31 mouse cellular contexts compared by ENCODE assay signal in genomic region chr11:75224835-75225234, GRCm38 (mm10). TPM values are rescaled to one million over a fixed set of nuclear protein-coding genes. Genes with fewer than 3 reads are reported as not detected.
"Had no signal": no experiment of that assay in that cellular context is flagged by ENCODE, and none has a peak within 500 bp of the region (broad histone marks: within the 10 kb centered on the region; RNA-seq: fewer than 3 reads in every experiment).

No protein-coding gene starts in this region.

- H3K9ac ChIP-seq: limb, embryonic 12.5 days; limb, embryonic 13.5 days; limb, embryonic 15.5 days; liver, embryonic 12.5 days; liver, embryonic 13.5 days; liver, embryonic 14.5 days; liver, embryonic 15.5 days; liver, postnatal 0 days; lung, embryonic 14.5 days; lung, embryonic 15.5 days; midbrain, embryonic 12.5 days; midbrain, embryonic 13.5 days; midbrain, embryonic 15.5 days; neural tube, embryonic 12.5 days had no signal

- H3K4me2 ChIP-seq: limb, embryonic 12.5 days; limb, embryonic 13.5 days; limb, embryonic 15.5 days; liver, embryonic 11.5 days; liver, embryonic 12.5 days; liver, embryonic 13.5 days; liver, embryonic 15.5 days; lung, embryonic 14.5 days; lung, embryonic 15.5 days; midbrain, embryonic 12.5 days; midbrain, embryonic 13.5 days; midbrain, embryonic 15.5 days; neural tube, embryonic 12.5 days had no signal

- H3K4me1 ChIP-seq: limb, embryonic 13.5 days; limb, embryonic 15.5 days; neural tube, embryonic 12.5 days had no signal

- H3K9me3 ChIP-seq: limb, embryonic 10.5 days; limb, embryonic 12.5 days; limb, embryonic 13.5 days; limb, embryonic 15.5 days; liver, embryonic 12.5 days; liver, embryonic 13.5 days; liver, embryonic 15.5 days; lung, embryonic 15.5 days; midbrain, embryonic 10.5 days; midbrain, embryonic 12.5 days; midbrain, embryonic 13.5 days; midbrain, embryonic 15.5 days; neural tube, embryonic 12.5 days had no signal

- H3K36me3 ChIP-seq: limb, embryonic 10.5 days; limb, embryonic 12.5 days; limb, embryonic 13.5 days; limb, embryonic 15.5 days; liver, embryonic 12.5 days; liver, embryonic 13.5 days; liver, embryonic 15.5 days; lung, embryonic 15.5 days; midbrain, embryonic 10.5 days; midbrain, embryonic 12.5 days; midbrain, embryonic 13.5 days; midbrain, embryonic 15.5 days; neural tube, embryonic 12.5 days had no signal

- H3K4me3 ChIP-seq: left cerebral cortex, adult 2 months; limb, embryonic 10.5 days; limb, embryonic 12.5 days; limb, embryonic 13.5 days; limb, embryonic 15.5 days; liver, embryonic 12.5 days; liver, embryonic 13.5 days; liver, embryonic 15.5 days; lung, embryonic 15.5 days; megakaryocyte, embryonic 14.5 days; midbrain, embryonic 10.5 days; midbrain, embryonic 12.5 days; midbrain, embryonic 13.5 days; midbrain, embryonic 15.5 days; myocyte; neural tube, embryonic 12.5 days had no signal

- DNase-seq: left cerebral cortex, postnatal 4 days; liver; liver, embryonic 13.5 days; liver, postnatal 0 days; lung, adult 18-20 months; lung, adult 2 months; lung, embryonic 14.5 days; lung, postnatal 10 days; lung, postnatal 14 days; lung, postnatal 36 days; lung, postnatal 4 days had no signal

- ATAC-seq: liver, embryonic 12.5 days; liver, postnatal 0 days; lung, postnatal 0 days; midbrain, embryonic 13.5 days; midbrain, embryonic 15.5 days; midbrain, embryonic 16.5 days had no signal

- H3K27me3 ChIP-seq: limb, embryonic 12.5 days; limb, embryonic 13.5 days; limb, embryonic 15.5 days; lung, embryonic 15.5 days; midbrain, embryonic 12.5 days; midbrain, embryonic 13.5 days; midbrain, embryonic 15.5 days; neural tube, embryonic 12.5 days had no signal

- H3K27ac ChIP-seq: left cerebral cortex, adult 2 months; limb, embryonic 10.5 days; limb, embryonic 12.5 days; limb, embryonic 13.5 days; limb, embryonic 15.5 days; liver, embryonic 12.5 days; liver, embryonic 13.5 days; liver, embryonic 14.5 days; liver, embryonic 15.5 days; lung, embryonic 15.5 days; macrophage; midbrain, embryonic 10.5 days; midbrain, embryonic 12.5 days; midbrain, embryonic 13.5 days; midbrain, embryonic 15.5 days; neural tube, embryonic 12.5 days had no signal

RNA-seq across cellular contexts. Expression of gene Hic1, which starts 55.5 kb away (rescaled TPM):
- polyA plus RNA-seq: macrophage had no signal
